Mouse (Mus musculus) spleen, adult 10 weeks (tissue): ENCODE data around the gene Sgo2a. TPM values are rescaled to one million over a fixed set of nuclear protein-coding genes. Genes with fewer than 3 reads are reported as not detected.

Experiments used
- polyA plus RNA-seq: library from polyadenylated mRNA; stranded (reverse); fragments of 350-450 nt; fragmentation: Illumina TruSeq; extraction: RNeasy Lipid Tissue Mini Kit (QIAGEN cat#74804); gene quantifications from one replicate; pipeline ENCODE4 v1.2.3, GENCODE M21; 2015; ENCODE audit warnings: low replicate concordance; ENCODE audit not compliant: insufficient read depth

Sgo2a gene
- 4.6 TPM for polyA plus RNA-seq

DNA sequence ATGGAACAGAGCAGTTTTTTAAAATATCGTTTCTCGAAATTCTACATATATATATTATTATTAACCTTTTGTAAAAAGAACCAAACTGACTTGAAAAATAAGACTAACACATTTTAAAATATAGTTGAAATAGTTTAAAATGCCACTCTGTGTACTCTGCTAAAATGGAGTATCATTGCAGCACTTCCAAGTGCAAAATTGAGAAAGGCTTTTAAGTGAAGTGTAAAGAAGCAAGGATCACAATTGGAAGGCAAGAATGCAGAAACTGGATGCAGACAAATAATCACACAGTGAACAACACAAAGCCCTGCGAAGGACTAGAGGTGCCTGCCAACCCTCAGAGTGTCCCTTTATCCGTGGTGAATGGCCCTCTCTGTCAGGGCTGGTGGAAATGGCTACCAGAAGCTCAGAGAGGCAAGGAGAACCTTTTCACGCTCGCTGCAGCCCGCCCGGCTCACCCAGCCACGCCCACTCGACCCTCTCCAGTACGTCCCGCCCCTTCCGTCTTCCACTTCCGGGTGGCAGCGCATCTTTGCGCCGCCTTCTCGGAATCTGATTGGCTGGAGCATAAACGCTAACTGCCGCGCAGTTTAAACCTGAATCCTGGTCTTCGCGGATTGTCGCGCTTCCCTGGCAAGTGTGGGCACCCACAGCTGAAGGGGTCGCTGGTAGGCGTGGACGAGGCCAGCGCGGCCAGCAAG is at the start of gene Sgo2a:
Gene Sgo2a, plus strand, starts transcription at position 540 of the 701 bp plus-strand sequence.

DNA sequence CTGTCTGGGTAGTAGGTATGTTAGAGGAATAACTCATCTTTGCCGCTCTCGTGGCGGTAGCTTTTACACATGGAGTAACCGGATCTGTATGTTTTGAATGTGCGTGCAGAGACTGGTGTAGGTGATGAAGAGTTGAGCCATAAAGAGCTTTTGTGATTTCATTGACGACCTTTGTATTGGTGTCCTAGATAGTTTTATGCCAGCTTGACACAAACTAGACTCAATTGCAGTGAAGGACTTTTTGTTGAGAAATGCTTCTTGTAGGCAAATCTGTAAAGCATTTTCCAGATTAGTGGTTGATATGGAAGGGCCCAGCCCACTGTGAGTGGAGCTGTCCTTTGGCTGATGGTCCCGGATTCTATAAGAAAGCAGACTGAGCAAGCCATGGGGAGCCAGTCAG is 23.1 kb downstream of the Sgo2a start, which contains the start of gene Kctd18:
Gene Kctd18, minus strand, starts transcription at position 101 of the 400 bp plus-strand sequence.

DNA sequence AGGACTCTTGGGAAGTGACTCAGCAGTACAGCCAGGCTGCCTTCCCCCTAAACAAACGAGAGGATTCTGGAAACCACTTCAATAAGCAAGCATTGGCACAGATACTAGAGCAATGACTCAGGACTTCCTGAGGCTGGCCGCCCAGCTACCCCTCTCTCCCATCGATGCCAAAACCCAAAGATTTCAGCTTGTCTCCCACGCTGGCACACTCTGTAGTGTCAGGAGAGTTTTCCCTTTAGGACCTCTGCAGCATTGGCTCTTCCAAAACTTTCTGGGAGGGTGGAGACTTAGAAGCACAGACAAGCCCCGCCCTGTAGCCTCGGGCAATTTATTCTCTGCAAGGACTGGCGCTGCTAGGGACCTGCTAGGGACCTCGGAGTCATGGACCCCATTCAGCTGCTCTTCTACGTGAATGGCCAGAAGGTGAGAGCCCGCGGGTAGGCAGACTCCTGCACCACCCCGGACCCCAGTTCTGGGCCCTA is 33.9 kb downstream of the Sgo2a start, which contains the start of gene Aox1:
Gene Aox1, plus strand, starts transcription at position 296 of the 482 bp plus-strand sequence.

Other genes starting within 250 kb of the Sgo2a start
- gene Spats2l, start 221.8 kb upstream of the Sgo2a start, polyA plus RNA-seq: 3.4 TPM
- 37.3 TPM for gene Kctd18, start 23.0 kb downstream of the Sgo2a start, polyA plus RNA-seq
- 2.1 TPM for gene Aox1, start 34.0 kb downstream of the Sgo2a start, polyA plus RNA-seq
- gene Aox3, start 117.2 kb downstream of the Sgo2a start, polyA plus RNA-seq: 0.88 TPM
- 0.15 TPM for gene Aox4, start 214.4 kb downstream of the Sgo2a start, polyA plus RNA-seq